Mouse (Mus musculus) limb, embryonic 11.5 days (tissue): ENCODE measurements around the gene Podnl1. TPM values are rescaled to one million over a fixed set of nuclear protein-coding genes. Genes with fewer than 3 reads are reported as not detected.

Experiments used
- ATAC-seq: fragments of 200-750 bp; cut with Nextera tagmentation; 2 replicates; pipeline ENCODE4 v1.8.0; 2017; ENCODE audit warnings: low read depth; ENCODE audit not compliant: insufficient number of reproducible peaks, low FRiP score, low TSS enrichment
- DNase-seq: peaks from one replicate; pipeline ENCODE4 v3.0.0-alpha.2; 2015; ENCODE audit warnings: low spot score
- H3K27ac ChIP-seq: fragments of 300-500 bp; sonication (generic); replicated peaks from 2 replicates; pipeline ENCODE4 v1.5.1; 2014; ENCODE audit warnings: low read depth, mild to moderate bottlenecking, low read length
- H3K27me3 ChIP-seq: fragments of 300-500 bp; sonication (generic); 2 replicates; pipeline ENCODE4 v1.6.1; 2014; ENCODE audit warnings: mild to moderate bottlenecking, low read length, mixed read lengths; ENCODE audit not compliant: control insufficient read depth, insufficient read depth
- H3K36me3 ChIP-seq: fragments of 300-500 bp; sonication (generic); 2 replicates; pipeline ENCODE4 v1.6.1; 2014; ENCODE audit warnings: mild to moderate bottlenecking, low read length, moderate library complexity, mixed read lengths; ENCODE audit not compliant: control insufficient read depth, insufficient read depth
- H3K4me1 ChIP-seq: fragments of 300-500 bp; sonication (generic); 2 replicates; pipeline ENCODE4 v1.6.1; 2014; ENCODE audit warnings: low read length, mixed read lengths; ENCODE audit not compliant: control insufficient read depth, insufficient read depth
- H3K4me2 ChIP-seq: fragments of 300-500 bp; sonication (generic); 2 replicates; pipeline ENCODE4 v1.6.1; 2014; ENCODE audit warnings: low read depth, mild to moderate bottlenecking, moderate library complexity; ENCODE audit not compliant: severe bottlenecking
- H3K4me3 ChIP-seq: fragments of 300-500 bp; sonication (generic); 2 replicates; pipeline ENCODE4 v1.5.1; 2014; ENCODE audit warnings: low read depth, low read length
- H3K9ac ChIP-seq: fragments of 300-500 bp; sonication (generic); 2 replicates; pipeline ENCODE4 v1.6.1; 2014; ENCODE audit warnings: mild to moderate bottlenecking, low read length
- H3K9me3 ChIP-seq: fragments of 300-500 bp; sonication (generic); 2 replicates; pipeline ENCODE4 v1.6.1; 2016; ENCODE audit warnings: low read length; ENCODE audit not compliant: control insufficient read depth
- WGBS: fragments of 180-500 bp; shearing (Covaris S2); extraction: QIAGEN DNeasy Blood & Tissue Kit; methylation state at CpG from one replicate; pipeline ENCODE4 v1.1.7; 2014; 5-methylcytosine and 5-hydroxymethylcytosine counted together
- polyA plus RNA-seq: library from polyadenylated mRNA; unstranded; fragments of >200 nt; fragmentation: Nextera tagmentation; extraction: Ambion mirVana; gene quantifications from 2 replicates; pipeline ENCODE4 v1.2.1, GENCODE M21; 2014

Podnl1 gene
- polyA plus RNA-seq, 1 experiment from 2014 or later, result 0.17 TPM

GRCm38 (mm10) chr8:84105676-84106075 is 20.1 kb upstream of the Podnl1 start:
- WGBS, result 76% methylated on average over 2 of the region's 2 CpGs
- Histone ChIP-seq H3K27me3 (no peaks in the 10 kb centered on the region), H3K9me3 (no peaks in the 10 kb centered on the region), H3K27ac (no peak overlapping the region), H3K4me3 (no peak overlapping the region; the same call in 1 of the 2 replicates), H3K4me1 (peaks cover 19% of the 10 kb centered on the region), H3K4me2 (no peak overlapping the region), H3K9ac (no peak overlapping the region), H3K36me3 (peaks cover 10% of the 10 kb centered on the region)
- ATAC-seq (no peak), DNase-seq (no peak)

GRCm38 (mm10) chr8:84106216-84107040 is 19.4 kb upstream of the Podnl1 start:
- H3K36me3 ChIP-seq, result peaks cover 8% of the 10 kb centered on the region
- peaks cover 19% of the 10 kb centered on the region for H3K4me1 ChIP-seq
- WGBS, result 91% methylated on average over 6 of the region's 6 CpGs

GRCm38 (mm10) chr8:84115646-84116045 is 10.1 kb upstream of the Podnl1 start:
- no peaks in the 10 kb centered on the region for H3K27me3 ChIP-seq
- H3K27ac ChIP-seq, result no peak overlapping the region
- no peak overlapping the region for H3K9ac ChIP-seq
- H3K36me3 ChIP-seq, result no peaks in the 10 kb centered on the region
- H3K4me2 ChIP-seq, result no peak overlapping the region
- no peaks in the 10 kb centered on the region for H3K4me1 ChIP-seq
- ATAC-seq, result no peak
- 88% methylated on average over 6 of the region's 6 CpGs for WGBS
- H3K4me3 ChIP-seq, result no peak overlapping the region
- DNase-seq, result no peak
- H3K9me3 ChIP-seq, result no peaks in the 10 kb centered on the region

More at GRCm38 (mm10) chr8:84106216-84107040, 19.4 kb upstream of the Podnl1 start:
- no peaks in the 10 kb centered on the region for H3K9me3 ChIP-seq
- no peaks in the 10 kb centered on the region for H3K27me3 ChIP-seq
- H3K4me2 ChIP-seq, result no peak overlapping the region
- no peak overlapping the region for H3K9ac ChIP-seq
- H3K4me3 ChIP-seq, result no peak overlapping the region
- ATAC-seq, result no peak
- no peak for DNase-seq
- no peak overlapping the region for H3K27ac ChIP-seq

- 87% methylated on average over 3 of the region's 3 CpGs for WGBS
- Histone ChIP-seq H3K27ac (no peak overlapping the region), H3K4me1 (peaks cover under 1% of the 10 kb centered on the region), H3K36me3 (no peaks in the 10 kb centered on the region), H3K9me3 (no peaks in the 10 kb centered on the region), H3K27me3 (no peaks in the 10 kb centered on the region), H3K4me3 (no peak overlapping the region), H3K9ac (no peak overlapping the region), H3K4me2 (no peak overlapping the region)
- no peak for DNase-seq
- no peak for ATAC-seq
These were observed 3.6 kb upstream of the Podnl1 start for GRCm38 (mm10) chr8:84122151-84122550.

GRCm38 (mm10) chr8:84126742-84127141 is 953 bp downstream of the Podnl1 start:
- Histone ChIP-seq H3K4me3 (no peak overlapping the region), H3K4me2 (no peak overlapping the region), H3K9me3 (no peaks in the 10 kb centered on the region), H3K27ac (no peak overlapping the region), H3K27me3 (no peaks in the 10 kb centered on the region), H3K9ac (no peak overlapping the region), H3K36me3 (no peaks in the 10 kb centered on the region), H3K4me1 (peaks cover 11% of the 10 kb centered on the region)
- no peak for ATAC-seq
- WGBS, result 72% methylated on average over 2 of the region's 2 CpGs
- DNase-seq, result no peak

GRCm38 (mm10) chr8:84127202-84127901 is 1.6 kb downstream of the Podnl1 start:
- WGBS, result 54% methylated on average over 17 of the region's 17 CpGs
- Histone ChIP-seq H3K9ac (peak overlapping the region; percentile 22; the same call in 1 of the 2 replicates), H3K4me1 (peaks cover 11% of the 10 kb centered on the region), H3K36me3 (0 out of 2 replicates have a peak, but pooled peaks cover 3% of the 10 kb centered on the region), H3K9me3 (no peaks in the 10 kb centered on the region), H3K4me2 (no peak overlapping the region), H3K4me3 (no peak overlapping the region), H3K27ac (no peak overlapping the region; the same call in 1 of the 2 replicates), H3K27me3 (no peaks in the 10 kb centered on the region)
- no peak for ATAC-seq
- no peak for DNase-seq

- WGBS, result 64% methylated on average over 8 of the region's 8 CpGs
- Histone ChIP-seq H3K27me3 (no peaks in the 10 kb centered on the region), H3K9me3 (no peaks in the 10 kb centered on the region), H3K4me3 (no peak overlapping the region), H3K4me1 (peaks cover 11% of the 10 kb centered on the region), H3K9ac (no peak overlapping the region), H3K27ac (no peak overlapping the region), H3K4me2 (no peak overlapping the region), H3K36me3 (0 out of 2 replicates have a peak, but pooled peaks cover 3% of the 10 kb centered on the region)
- DNase-seq, result no peak
- no peak for ATAC-seq
These were observed 2.5 kb downstream of the Podnl1 start for GRCm38 (mm10) chr8:84128277-84128676.

- Histone ChIP-seq H3K4me1 (peaks cover 11% of the 10 kb centered on the region), H3K9ac (0 out of 2 replicates have a peak overlapping the region, but pooled peaks have one; percentile 7), H3K9me3 (no peaks in the 10 kb centered on the region), H3K4me2 (0 out of 2 replicates have a peak overlapping the region, but pooled peaks have one; percentile 15), H3K27me3 (no peaks in the 10 kb centered on the region), H3K27ac (no peak overlapping the region), H3K36me3 (peaks cover 13% of the 10 kb centered on the region), H3K4me3 (no peak overlapping the region)
- ATAC-seq (no peak), DNase-seq (peak; percentile 27)
- 41% methylated on average over 30 of the region's 30 CpGs for WGBS
These were observed 5.0 kb downstream of the Podnl1 start for GRCm38 (mm10) chr8:84130806-84131205.
